Mouse (Mus musculus) CD4-positive, CD25-positive, alpha-beta regulatory T cell, adult 9 weeks (primary cell): Measurements from ENCODE around the gene Areg. TPM values are rescaled to one million over a fixed set of nuclear protein-coding genes. Genes with fewer than 3 reads are reported as not detected.

Experiments
- polyA plus RNA-seq: library from polyadenylated mRNA; unstranded; fragments of 100-300 nt; shearing (Covaris generic); gene quantifications from one replicate; pipeline ENCODE4 v1.2.1, GENCODE M21; 2017

Areg gene
- 1.4 TPM for polyA plus RNA-seq

DNA sequence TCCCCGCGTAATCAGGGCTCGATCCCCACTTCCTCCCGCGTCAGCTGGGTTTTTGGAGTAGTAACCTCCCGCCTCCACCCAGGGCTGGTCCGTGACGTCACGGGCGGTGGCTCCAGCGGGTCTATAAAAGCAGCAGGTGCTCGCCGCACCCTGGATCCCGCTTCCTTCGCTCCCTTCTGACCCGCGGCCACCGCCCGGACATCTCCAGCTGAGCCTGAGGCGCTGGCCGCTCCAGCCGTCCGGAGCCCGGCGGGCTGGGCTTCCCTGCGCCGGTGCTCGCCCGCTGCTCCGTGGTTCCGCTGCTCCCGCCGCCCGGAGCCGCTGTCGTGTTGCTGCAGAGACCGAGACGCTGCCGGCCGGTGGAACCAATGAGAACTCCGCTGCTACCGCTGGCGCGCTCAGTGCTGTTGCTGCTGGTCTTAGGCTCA, at the start of gene Areg:
Gene Areg, plus strand, starts transcription at position 154 of the 428 bp plus-strand sequence.

Other genes with a start within 250 kb of the Areg start
- not detected for gene Cxcl1, start 248.4 kb upstream of the Areg start, polyA plus RNA-seq
- 1.5 TPM for gene Cxcl2, start 235.7 kb upstream of the Areg start, polyA plus RNA-seq
- gene Mthfd2l, start 208.5 kb upstream of the Areg start, polyA plus RNA-seq, result 0.71 TPM
- not detected for gene Epgn, start 112.1 kb upstream of the Areg start, polyA plus RNA-seq
- not detected for gene Ereg, start 65.0 kb upstream of the Areg start, polyA plus RNA-seq